Mouse (Mus musculus): ENCODE measurements around the gene Fpgt. TPM values are rescaled to one million over a fixed set of nuclear protein-coding genes. Genes with fewer than 3 reads are reported as not detected.

Gene Fpgt
- polyA plus RNA-seq (2015; fragmentation: Nextera tagmentation; extraction: Ambion mirVana) = 17.3 and 18.8 TPM in 2 replicates

DNA sequence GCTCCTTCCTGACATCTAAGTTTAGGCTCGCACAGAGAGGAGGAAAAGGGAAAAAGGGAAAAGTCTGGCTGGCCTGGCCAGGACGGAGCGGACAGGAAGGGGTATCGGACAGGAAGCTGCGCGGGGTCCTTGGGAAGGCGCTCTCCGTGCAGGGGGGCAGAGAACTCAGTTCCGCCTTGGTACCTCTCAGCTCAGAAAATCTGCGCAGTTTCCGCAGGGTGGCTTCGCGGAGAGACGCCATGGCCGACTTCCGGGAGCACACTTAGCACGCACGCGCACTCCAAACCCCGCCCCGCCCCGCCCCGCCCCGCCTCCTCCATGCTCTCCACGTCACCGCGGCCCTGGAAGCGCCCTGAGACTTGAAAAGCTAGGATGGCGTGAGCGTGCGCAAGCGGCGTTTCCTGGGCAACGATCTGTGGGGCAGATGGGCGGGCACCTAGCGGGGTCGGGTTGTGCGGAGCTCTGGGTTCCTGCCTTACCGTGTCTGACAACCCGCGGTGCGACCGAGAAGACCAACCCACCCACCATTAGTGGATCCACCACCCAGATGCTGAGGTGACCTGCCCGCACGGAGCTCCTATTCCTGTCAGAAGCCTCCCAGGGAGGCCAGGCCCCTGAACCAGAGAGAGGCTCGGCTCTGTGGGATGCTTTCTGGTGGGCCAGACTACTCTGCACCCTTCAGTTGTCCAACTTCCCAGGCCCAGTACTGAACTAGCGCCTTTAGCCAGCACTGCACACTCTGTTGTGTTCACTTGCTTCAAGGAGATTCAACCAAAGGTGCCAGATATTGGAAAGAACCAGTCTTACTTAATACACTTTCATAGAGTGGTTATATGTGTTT, at the start of gene Fpgt, which contains the start of gene Lrriq3:
Gene Fpgt (minus strand): TSS at position 288 of the 841 bp plus-strand sequence.
Gene Lrriq3 (plus strand): TSS at position 319 of the 841 bp plus-strand sequence.
- H3K36me3 ChIP-seq = no peaks in the 10 kb centered on the region
- H3K9ac ChIP-seq = peak within 1 kb of the TSS; percentile 58
- no peaks in the 10 kb centered on the region for H3K4me1 ChIP-seq (replicated peaks)
- H3K27me3 ChIP-seq (replicated peaks) = no peaks in the 10 kb centered on the region
- WGBS = under 1% methylated on average over 42 of the region's 47 CpGs
- no peaks in the 10 kb centered on the region for H3K9me3 ChIP-seq
- peak within 1 kb of the TSS; percentile 69 for H3K4me2 ChIP-seq (replicated peaks)
- peak; percentile 100 for ATAC-seq
- H3K4me3 ChIP-seq (replicated peaks) = peak within 1 kb of the TSS; percentile 61
- peak within 1 kb of the TSS; percentile 61 for H3K27ac ChIP-seq

- Histone ChIP-seq H3K36me3 (no peaks in the 10 kb centered on the region), H3K4me1 (replicated peaks) (no peaks in the 10 kb centered on the region), H3K9me3 (no peaks in the 10 kb centered on the region), H3K4me3 (replicated peaks) (no peak overlapping the region), H3K9ac (no peak overlapping the region), H3K27me3 (replicated peaks) (no peaks in the 10 kb centered on the region), H3K27ac (no peak overlapping the region), H3K4me2 (replicated peaks) (no peak overlapping the region)
- WGBS = 82% methylated on average over 11 of the region's 11 CpGs
- ATAC-seq = no peak
Observed at GRCm38 (mm10) chr3:155141047-155141446, 47.8 kb upstream of the Fpgt start.

DNA sequence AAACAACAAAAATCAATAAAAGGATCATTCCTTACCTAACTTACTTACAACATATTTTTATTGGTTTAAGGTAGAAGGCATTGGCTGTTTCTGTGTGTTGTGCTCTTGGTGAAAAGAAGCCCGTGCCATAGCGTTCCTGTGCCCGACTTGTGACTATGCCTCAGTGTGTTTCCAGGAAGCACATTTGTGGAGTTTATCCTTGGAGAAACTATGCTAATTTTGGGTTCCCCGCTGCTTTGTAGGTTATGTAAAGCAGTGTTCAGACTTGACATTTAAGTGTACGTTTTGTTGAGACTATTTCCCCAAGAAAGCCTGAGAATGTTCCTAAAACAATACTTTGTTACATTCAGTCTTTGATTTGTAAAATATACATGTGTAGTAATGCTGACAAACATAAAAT, 44.5 kb upstream of the Fpgt start:
- Histone ChIP-seq H3K27ac (no peak overlapping the region), H3K4me1 (replicated peaks) (no peaks in the 10 kb centered on the region), H3K9me3 (no peaks in the 10 kb centered on the region), H3K9ac (no peak overlapping the region), H3K27me3 (replicated peaks) (no peaks in the 10 kb centered on the region), H3K36me3 (no peaks in the 10 kb centered on the region), H3K4me2 (replicated peaks) (no peak overlapping the region), H3K4me3 (replicated peaks) (no peak overlapping the region)
- WGBS = 85% methylated on average over 5 of the region's 5 CpGs
- no peak for ATAC-seq

- Histone ChIP-seq H3K9ac (no peak overlapping the region), H3K27me3 (replicated peaks) (no peaks in the 10 kb centered on the region), H3K36me3 (no peaks in the 10 kb centered on the region), H3K4me1 (replicated peaks) (no peaks in the 10 kb centered on the region), H3K9me3 (no peaks in the 10 kb centered on the region), H3K27ac (no peak overlapping the region), H3K4me3 (replicated peaks) (no peak overlapping the region), H3K4me2 (replicated peaks) (no peak overlapping the region)
- WGBS = 60% methylated on average over 1 of the region's 1 CpGs
- peak; percentile 39; the same call in 1 of the 2 replicates for ATAC-seq
Observed at GRCm38 (mm10) chr3:155105957-155106356, 12.8 kb upstream of the Fpgt start.

DNA sequence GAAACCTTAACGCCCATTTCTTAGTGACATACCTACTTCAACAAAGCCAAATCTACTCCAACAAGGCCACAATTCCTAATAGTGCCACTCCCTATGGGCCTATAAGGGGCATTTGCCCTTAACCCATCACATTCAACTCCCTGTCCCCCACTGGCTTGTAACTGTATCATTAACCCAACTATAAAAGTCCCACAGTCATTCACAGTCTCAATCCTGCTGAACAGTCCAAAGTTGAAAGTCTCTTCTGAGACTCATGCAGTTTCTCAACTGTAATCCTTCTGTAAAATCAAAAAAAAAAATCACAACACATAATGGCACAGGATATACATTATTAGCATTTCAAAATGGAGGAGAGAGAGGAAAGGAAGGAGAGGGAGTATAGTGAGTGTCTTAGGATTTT, 6.1 kb upstream of the Fpgt start:
- no peak for ATAC-seq
- H3K27me3 ChIP-seq (replicated peaks) = no peaks in the 10 kb centered on the region
- WGBS = 82% methylated on average over 1 of the region's 1 CpGs

DNA sequence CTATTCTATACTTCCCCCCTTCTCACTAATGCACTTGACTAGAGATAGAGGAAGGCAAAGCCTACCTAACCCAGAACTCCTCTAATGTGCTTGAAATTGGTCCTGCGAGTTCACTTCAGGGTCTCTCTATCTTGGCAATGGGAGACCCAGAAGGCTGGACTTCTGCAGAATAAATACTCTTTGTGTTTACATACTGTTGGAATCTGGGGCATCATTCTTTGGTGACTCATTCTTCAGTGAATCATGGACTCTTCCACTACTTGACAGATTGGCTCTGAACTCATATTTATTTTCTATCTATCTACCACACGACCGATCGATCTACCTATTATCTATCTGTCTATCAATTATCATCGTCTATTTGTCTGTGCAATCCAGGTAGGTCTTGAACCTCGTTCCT, 1.1 kb downstream of the Fpgt start:
- H3K4me2 ChIP-seq (replicated peaks) = peak overlapping the region; percentile 69
- no peaks in the 10 kb centered on the region for H3K9me3 ChIP-seq
- H3K4me3 ChIP-seq (replicated peaks) = no peak overlapping the region
- H3K27ac ChIP-seq = no peak overlapping the region
- peaks cover 8% of the 10 kb centered on the region; the same call in 1 of the 2 replicates for H3K36me3 ChIP-seq
- 89% methylated on average over 6 of the region's 6 CpGs for WGBS
- no peak for ATAC-seq
- no peak overlapping the region for H3K9ac ChIP-seq
- no peaks in the 10 kb centered on the region for H3K27me3 ChIP-seq (replicated peaks)
- no peaks in the 10 kb centered on the region for H3K4me1 ChIP-seq (replicated peaks)

More for the DNA sequence above, 6.1 kb upstream of the Fpgt start:
- H3K4me1 ChIP-seq (replicated peaks) = no peaks in the 10 kb centered on the region
- no peak overlapping the region for H3K4me2 ChIP-seq (replicated peaks)
- H3K9ac ChIP-seq = no peak overlapping the region
- H3K4me3 ChIP-seq (replicated peaks) = no peak overlapping the region
- no peaks in the 10 kb centered on the region for H3K36me3 ChIP-seq
- no peak overlapping the region for H3K27ac ChIP-seq
- H3K9me3 ChIP-seq = no peaks in the 10 kb centered on the region

DNA sequence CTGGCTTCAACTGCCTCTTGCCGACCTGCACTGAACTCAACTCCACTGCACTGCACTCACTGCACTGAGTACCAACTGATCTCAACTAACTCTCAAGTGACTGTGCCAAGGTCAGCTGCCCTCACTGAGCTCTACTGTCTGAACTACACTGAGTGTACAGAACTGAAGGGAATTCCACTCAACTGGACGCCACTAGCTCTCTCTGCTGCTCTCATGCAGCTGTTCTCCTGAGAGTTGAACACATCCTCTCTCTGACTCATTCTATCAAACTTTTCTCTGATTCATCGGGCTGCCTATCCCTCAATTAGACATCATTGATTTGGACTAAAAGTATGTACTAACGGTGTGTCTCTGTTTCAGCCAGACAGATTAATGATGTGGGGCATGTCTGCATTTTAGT, 15.3 kb downstream of the Fpgt start:
- Histone ChIP-seq H3K36me3 (no peaks in the 10 kb centered on the region), H3K4me2 (replicated peaks) (no peak overlapping the region), H3K9ac (no peak overlapping the region), H3K4me3 (replicated peaks) (no peak overlapping the region), H3K4me1 (replicated peaks) (no peaks in the 10 kb centered on the region), H3K27ac (no peak overlapping the region), H3K9me3 (no peaks in the 10 kb centered on the region), H3K27me3 (replicated peaks) (no peaks in the 10 kb centered on the region)
- 82% methylated on average over 4 of the region's 4 CpGs for WGBS
- ATAC-seq = no peak

DNA sequence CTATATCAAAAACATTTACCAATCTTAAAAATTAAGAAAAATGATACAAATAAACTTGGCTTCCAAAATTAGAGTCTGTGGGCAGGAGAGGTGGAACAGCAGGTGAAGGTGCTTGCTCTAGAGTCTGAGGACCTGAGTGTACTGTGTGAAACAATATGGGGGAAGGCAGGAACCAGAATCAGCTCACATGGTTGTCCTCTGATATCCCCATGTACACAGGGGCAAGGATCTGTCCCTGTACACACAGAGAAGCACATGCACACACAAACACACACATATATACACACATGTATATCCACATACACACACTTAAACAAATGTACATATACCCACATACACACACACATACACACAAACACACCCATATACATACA, 33.8 kb downstream of the Fpgt start:
- H3K4me2 ChIP-seq (replicated peaks) = no peak overlapping the region
- H3K9ac ChIP-seq = no peak overlapping the region
- no peak overlapping the region for H3K27ac ChIP-seq
- no peak overlapping the region for H3K4me3 ChIP-seq (replicated peaks)
- H3K36me3 ChIP-seq = no peaks in the 10 kb centered on the region
- no peaks in the 10 kb centered on the region for H3K9me3 ChIP-seq
- no peaks in the 10 kb centered on the region for H3K4me1 ChIP-seq (replicated peaks)
- peak; percentile 51 for ATAC-seq
- no peaks in the 10 kb centered on the region for H3K27me3 ChIP-seq (replicated peaks)

DNA sequence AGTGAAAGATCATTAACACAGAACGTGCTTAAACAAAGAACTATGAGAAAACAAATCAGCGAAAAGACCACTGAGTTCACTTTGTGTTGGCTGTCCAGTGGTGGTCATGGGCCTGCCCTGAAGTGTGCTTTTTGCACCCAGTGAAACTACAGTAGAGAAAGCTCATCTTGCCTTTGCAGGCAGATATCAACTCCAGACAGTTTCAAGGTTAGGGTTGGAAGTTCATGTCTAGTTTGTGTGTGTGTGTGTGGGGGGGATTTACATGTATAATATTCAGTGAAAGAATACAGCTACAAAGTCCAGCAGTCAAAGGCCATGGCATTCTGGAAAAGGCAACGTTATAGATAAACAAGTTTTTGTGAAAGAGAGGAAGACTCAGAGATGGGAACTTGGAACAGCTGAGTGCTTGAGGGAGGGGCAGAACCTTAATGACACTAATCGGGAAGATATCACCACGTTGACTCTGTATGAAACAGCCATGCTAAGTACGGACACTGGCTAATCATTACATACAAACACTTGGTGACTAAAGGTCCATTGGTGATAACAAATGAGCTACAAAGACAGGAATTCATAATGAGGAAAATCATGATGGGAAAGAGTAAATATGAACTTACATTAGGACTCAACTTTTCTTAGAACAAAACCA, 34.3 kb downstream of the Fpgt start:
- no peak overlapping the region for H3K27ac ChIP-seq
- H3K4me2 ChIP-seq (replicated peaks) = no peak overlapping the region
- H3K36me3 ChIP-seq = no peaks in the 10 kb centered on the region
- 65% methylated on average over 6 of the region's 6 CpGs for WGBS
- H3K4me3 ChIP-seq (replicated peaks) = no peak overlapping the region
- H3K9ac ChIP-seq = no peak overlapping the region
- H3K9me3 ChIP-seq = no peaks in the 10 kb centered on the region
- peak; percentile 88 for ATAC-seq
- H3K27me3 ChIP-seq (replicated peaks) = no peaks in the 10 kb centered on the region
- no peaks in the 10 kb centered on the region for H3K4me1 ChIP-seq (replicated peaks)

- H3K27ac ChIP-seq = no peak overlapping the region
- no peaks in the 10 kb centered on the region for H3K9me3 ChIP-seq
- H3K27me3 ChIP-seq (replicated peaks) = no peaks in the 10 kb centered on the region
- H3K4me2 ChIP-seq (replicated peaks) = no peak overlapping the region
- no peak overlapping the region for H3K9ac ChIP-seq
- no peak overlapping the region for H3K4me3 ChIP-seq (replicated peaks)
- H3K36me3 ChIP-seq = no peaks in the 10 kb centered on the region
- H3K4me1 ChIP-seq (replicated peaks) = no peaks in the 10 kb centered on the region
- ATAC-seq = no peak
Observed at GRCm38 (mm10) chr3:155057566-155057965, 35.6 kb downstream of the Fpgt start.

DNA sequence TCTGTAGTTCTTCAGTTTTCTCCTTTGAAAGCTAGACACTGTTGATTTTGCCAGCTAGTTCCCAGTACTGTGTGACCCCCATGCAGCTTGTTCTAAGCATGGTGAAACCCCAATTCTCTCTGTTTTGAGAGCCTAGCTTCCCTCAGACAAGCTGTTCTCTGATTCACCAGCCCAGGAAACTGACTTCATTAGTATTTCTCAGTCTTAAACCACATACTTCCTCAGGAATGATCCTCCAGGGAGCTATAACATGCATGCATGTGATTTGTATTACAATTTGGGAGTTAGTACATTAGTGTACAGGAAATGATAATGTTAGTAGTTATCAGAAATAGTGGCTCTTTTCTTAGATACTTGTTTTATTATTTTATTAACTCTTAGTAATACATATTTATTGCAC, 36.6 kb downstream of the Fpgt start:
- no peak overlapping the region for H3K4me2 ChIP-seq (replicated peaks)
- no peak overlapping the region for H3K4me3 ChIP-seq (replicated peaks)
- no peak overlapping the region for H3K9ac ChIP-seq
- H3K36me3 ChIP-seq = no peaks in the 10 kb centered on the region
- H3K9me3 ChIP-seq = no peaks in the 10 kb centered on the region
- no peak for ATAC-seq
- H3K4me1 ChIP-seq (replicated peaks) = no peaks in the 10 kb centered on the region
- H3K27me3 ChIP-seq (replicated peaks) = no peaks in the 10 kb centered on the region
- no peak overlapping the region for H3K27ac ChIP-seq

GRCm38 (mm10) chr3:155055231-155055916, 37.8 kb downstream of the Fpgt start, which contains the start of gene Tnni3k:
Gene Tnni3k (minus strand): TSS chr3:155055407.
- ATAC-seq = no peak

More at GRCm38 (mm10) chr3:155055231-155055916, 37.8 kb downstream of the Fpgt start, which contains the start of gene Tnni3k:
- Histone ChIP-seq H3K36me3 (no peaks in the 10 kb centered on the region), H3K27ac (no peak within 1 kb of the TSS), H3K27me3 (replicated peaks) (no peaks in the 10 kb centered on the region), H3K4me2 (replicated peaks) (no peak within 1 kb of the TSS), H3K9ac (no peak within 1 kb of the TSS), H3K9me3 (no peaks in the 10 kb centered on the region), H3K4me3 (replicated peaks) (no peak within 1 kb of the TSS), H3K4me1 (replicated peaks) (no peaks in the 10 kb centered on the region)
- 58% methylated on average over 6 of the region's 6 CpGs for WGBS

Measured in intestine, embryonic 15.5 days (tissue).